Mouse (Mus musculus) megakaryocyte progenitor cell, adult 5-6 weeks (primary cell): ENCODE results near the gene Echs1. TPM values are rescaled to one million over a fixed set of nuclear protein-coding genes. Genes with fewer than 3 reads are reported as not detected.
A peak's percentile ranks its signal among the peaks of the same experiment; 100 is the strongest.

ENCODE experiments used
- ATAC-seq: replicated peaks from 2 replicates; pipeline ENCODE4 v1.8.0; 2016; ENCODE audit warnings: mild to moderate bottlenecking, moderate TSS enrichment, inconsistent platforms; ENCODE audit not compliant: poor library complexity
- total RNA-seq, 2 experiments: library from RNA; stranded (forward) in 1 of 2; stranded (reverse) in 1 of 2; fragments of 157-497, 149-512 nt in 1 of 2; fragments of 200-1000 nt in 1 of 2; gene quantifications; 2 replicates each; pipeline versions ENCODE4 v1.2.3 to v1.2.4; 2015 to 2017

Echs1 gene
- total RNA-seq, 2 experiments from 2014 or later: 108 to 147 TPM

DNA sequence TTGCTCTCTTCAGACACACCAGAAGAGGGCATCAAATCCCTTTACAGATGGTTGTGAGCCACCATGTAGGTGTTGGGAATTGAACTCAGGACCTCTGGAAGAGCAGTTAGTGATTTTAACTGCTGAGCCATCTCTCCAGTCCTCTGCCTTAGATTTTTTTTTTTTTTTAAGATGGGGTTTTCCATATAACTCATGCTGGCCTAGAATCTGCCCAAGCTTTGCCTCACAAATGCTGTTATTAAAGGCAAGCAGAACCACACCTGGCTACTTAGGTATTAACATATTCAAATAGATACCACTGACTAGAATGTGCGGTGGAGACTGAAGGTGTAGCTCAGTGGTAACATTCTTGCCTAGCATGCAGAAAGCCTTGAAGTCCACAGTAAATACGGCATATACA, 4.2 kb upstream of the Echs1 start:
- ATAC-seq: no peak

DNA sequence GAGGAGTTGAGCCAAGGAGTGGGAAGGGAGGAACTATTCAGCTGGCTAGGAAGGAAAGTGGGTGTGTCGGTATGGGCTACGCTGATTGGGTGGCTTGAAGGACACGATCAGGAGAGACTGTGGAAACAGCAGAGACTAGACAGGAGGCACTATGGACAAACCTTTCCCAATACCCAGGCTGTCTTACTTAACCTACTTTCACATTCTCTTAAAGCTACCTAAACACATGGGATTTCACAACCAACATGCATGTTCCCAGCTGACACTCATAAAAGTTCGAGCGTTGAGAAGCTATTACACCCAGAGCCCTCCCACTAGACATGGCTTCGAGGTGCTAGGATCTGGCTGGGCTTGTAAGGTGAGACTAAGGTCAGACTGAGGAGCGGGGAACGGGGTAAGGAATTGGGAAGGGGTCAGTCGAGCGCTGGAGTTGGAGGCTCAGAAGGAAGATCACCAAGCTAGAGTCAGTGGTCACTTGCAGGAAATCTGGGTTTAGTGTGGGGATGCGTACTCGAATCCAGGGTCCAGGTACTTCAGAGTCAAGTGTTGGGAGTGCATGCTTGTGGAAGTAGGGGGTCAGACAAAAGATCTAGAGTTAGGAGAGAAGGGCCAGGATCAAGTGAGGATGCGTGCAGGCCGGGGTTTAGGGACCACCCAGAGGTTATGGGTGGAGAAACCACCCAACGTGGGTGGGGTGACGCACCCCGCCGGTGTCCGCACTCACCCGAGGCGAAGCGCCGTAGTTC, 520 bp downstream of the Echs1 start, which contains the start of gene Paox:
Gene Paox (plus strand): TSS at position 217 of the 746 bp plus-strand sequence.
- peak; percentile 82 for ATAC-seq

DNA sequence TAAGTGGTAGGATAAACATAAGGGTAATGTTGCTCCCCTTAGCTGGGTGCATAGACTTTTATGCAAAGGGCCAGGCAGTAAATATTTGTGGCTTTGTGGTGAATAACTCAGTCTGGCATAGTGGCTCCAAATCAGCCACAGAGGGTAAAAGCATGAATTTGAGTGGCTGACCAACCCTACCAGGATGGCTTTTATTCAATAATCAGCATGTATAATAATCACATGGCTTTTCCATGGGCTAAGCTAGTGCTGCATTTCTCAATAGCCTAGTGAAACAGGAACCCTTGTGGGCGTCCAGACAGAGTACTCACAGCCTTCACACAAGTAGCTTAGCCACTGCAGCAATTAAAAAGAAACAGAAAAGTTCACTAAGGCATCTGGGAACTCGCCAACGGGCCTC, 4.3 kb downstream of the Echs1 start:
- no peak for ATAC-seq

DNA sequence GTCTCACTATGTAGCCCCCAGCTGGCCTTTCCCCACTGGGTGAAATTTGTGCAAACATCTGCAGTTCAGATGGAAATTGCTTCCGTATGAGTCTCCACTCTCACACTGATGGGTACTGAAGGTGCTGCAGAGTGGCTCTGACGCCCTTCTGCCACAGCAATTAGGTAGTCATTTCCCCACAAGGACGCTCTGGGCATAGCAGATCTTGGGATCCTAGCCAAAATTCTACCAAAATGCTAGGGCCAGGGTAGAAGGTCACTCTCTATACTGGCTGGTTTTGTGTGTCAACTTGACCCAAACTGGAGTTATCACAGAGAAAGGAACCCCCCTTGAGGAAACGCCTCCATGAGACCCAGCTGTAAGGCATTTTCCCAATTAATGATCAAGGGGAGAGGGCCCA, 12.3 kb downstream of the Echs1 start:
- ATAC-seq: no peak

DNA sequence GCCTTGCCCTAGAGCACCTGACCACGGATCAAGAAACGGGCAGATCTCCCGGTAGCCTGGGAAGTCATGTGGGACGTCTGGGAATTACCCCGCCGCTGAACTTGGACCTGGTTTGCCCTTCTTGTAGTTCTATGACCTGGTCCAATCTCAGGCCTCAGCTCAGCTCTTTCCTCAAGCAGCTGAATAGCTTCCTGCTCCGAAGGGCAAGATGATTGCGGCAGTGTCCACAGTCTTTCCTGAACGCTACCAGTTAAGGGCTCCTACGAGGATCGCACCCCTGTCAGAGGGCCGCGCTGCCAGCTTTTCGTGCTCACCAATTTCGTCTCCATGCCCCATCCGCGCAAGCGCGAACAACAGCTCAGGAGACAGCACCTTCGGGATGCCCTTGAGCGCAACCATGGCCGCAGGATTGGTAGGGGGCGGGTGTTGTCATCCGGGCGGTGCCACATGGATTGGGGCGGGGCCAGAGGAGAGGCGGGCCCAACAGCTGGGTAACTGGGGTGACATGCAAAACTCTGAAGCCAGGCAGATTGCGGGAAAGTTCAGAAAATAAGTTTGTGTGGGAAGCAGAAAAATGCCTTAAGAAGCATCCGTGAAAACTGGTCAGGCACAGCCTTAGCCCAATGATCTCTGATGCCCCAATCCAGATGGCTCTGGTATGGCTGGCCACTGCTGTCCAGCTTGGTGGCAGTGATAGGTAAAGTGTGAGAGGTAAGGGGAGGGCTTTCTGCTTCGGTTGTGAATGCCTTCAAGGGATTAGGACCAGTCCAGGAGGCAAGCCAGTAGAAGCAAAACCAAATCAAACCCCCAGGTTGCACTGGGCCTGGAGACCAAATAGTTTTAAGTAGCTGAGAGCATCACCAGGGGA, 14.0 kb downstream of the Echs1 start, which contains the start of gene Fuom:
Gene Fuom (minus strand): TSS at position 449 of the 868 bp plus-strand sequence.
- peak; percentile 99 for ATAC-seq

DNA sequence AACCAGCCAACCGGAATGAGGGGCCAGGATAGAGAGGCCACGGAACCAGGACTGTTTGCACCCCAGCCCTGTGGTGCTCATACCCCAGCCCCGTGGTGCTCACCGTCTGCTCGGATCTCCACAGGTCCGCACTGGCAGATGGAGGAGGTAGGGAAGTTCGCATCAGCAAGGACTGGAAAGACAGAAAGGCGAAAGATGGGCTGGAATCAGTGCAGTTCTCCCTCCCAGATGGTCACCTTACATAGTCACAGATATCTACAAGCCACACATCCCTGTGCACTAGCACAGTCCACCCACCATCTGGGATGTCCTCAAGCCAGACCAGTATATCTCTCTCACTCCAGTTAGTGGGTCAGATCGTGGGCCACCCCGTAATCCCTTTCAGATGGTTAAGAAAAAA, 14.8 kb downstream of the Echs1 start:
- no peak for ATAC-seq

DNA sequence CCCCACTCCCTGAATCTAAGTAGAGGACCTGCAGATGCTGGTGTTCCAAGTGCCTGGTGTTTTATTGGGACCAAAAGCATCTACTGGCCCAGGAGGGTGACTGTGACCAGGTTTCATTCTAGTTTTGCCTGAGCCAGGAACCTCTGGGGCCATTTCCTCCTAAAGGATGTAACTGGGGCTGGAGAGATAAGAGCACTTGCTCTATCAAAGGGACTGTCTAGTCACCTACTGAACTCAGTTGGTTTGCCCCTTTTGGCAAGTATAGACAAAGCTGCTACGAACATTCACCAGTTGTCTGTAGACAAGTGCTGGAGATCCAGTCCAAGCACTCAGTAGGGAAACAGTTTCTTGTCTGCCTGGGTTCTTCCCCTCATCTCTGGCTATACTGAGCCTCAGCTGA, 17.8 kb downstream of the Echs1 start:
- ATAC-seq: no peak

DNA sequence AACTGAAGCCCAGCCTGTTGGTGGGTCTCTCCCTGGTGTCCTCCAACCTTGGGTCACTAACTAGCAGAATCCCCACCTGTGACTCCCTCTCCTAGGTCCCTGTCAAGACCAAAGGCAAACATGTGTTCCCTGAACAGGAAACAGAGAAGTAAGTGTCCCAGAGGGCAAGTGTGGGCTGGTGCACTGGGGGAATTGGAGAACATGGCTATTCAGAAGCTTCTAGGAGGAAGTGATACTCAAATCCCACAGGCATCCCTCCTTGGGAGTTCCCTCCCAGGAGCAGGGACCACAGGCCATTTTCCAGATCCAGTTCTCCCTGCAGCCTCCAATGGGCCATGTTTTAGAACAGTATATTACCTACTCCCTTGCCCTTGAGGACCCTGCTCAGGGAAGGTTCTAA, 20.2 kb downstream of the Echs1 start:
- ATAC-seq: peak; percentile 40

DNA sequence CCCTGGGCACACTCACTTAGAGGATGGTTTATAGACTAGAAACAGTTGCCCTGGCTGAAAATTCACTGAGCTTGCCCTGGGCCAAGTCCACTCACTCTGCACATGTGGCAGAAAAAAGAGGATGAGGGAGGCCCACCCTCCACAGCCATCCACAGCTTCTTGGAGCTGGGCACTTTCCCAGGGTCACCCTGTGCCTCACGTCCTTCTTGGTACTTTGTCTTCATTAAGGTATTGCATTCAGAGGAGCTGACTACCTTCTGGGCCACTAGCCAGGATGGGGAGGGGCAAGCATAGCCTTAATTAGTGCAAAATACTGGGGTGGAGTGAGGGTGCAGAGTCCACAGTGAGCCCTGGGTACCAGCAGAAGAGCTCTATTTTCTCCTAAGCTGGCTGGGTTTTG, 20.7 kb downstream of the Echs1 start:
- no peak for ATAC-seq

DNA sequence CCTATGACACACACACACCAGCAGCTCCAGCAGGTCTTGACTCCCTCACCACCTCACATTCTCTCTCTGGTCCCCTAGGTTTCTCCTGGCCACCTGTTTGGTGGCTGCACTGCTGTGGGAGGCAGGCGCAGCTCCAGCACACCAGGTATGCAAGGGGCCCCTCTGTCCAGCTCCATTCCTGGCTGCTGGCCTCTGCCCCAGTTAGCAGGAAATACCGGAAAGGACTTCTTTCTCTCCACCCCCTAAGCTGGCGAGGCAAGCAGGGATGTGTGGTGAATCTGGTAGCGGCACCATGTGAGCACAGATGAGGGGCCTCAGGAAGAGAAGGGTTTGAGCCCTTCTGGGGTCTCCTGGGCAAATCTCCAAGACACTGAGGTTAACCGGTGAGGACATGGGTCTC, 21.3 kb downstream of the Echs1 start:
- no peak for ATAC-seq

DNA sequence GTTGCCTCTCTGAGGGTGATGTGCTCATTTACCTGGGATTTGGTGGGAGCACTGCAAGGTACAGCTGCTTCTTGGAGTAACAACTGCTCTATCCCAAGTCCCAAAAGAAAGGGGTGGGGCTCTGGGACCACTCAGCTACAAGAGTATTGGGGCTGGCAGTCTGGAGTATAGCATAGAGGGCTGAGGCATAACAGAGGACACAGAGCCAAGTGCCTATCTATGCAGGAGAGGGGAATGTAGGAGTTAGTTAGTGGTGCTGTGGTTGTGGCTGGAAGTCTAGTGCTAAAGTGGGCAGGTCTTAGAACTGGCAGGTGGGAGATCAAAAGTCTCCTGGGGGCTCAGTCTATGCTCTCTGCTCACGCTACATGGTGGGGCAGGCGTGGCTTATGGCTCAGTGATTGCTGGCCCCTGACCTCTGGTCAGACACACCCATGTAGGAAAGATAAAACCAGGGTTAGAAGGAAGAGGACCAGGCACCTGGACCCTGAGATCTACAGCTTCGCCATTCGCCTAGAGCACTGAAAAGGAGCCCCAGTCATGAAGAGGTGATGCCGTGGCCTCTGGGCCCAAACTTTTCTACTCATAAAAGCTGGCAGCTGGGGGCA, 23.2 kb downstream of the Echs1 start, which contains the start of gene Prap1:
Gene Prap1 (plus strand): TSS at position 472 of the 605 bp plus-strand sequence.
- no peak for ATAC-seq

DNA sequence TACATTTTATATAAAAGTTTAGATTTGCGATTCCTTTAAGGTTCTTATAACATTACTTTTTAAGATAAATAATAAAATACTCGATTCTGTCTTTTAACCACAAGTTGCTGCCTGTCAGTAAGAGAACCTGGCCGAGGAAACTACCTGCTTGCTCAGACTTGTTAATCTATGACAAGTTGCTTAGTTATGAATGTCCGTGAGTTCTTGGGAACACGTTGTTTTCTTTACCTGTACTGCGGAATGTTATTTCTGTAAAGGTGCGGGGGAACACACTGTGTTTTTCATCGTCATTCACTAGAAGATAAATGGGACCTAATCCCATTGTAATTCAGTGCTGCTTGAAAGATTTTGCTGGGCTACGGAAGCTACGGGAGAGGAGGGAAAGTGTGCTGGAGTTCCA, 25.7 kb downstream of the Echs1 start:
- ATAC-seq: no peak

DNA sequence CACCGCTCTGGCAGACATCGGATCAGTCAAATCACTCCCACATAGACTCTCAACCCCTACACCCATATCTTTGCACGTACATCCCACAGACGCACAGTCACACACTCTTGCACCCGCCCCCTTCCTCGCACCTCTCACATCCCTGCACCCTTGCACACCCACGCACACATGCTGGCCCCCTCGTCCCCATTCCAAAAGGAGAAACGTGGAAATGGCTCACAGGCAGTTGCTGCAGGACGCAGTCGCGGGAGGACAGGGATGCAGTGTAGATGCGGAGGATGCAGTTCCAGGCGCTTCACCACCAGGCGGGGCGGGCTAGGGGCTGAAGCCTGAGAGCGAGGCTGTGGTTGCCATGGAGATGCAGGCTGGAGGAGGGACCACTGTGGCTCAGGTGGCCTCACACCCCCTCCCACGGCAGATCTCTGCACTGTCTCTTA, 34.0 kb downstream of the Echs1 start, which contains the start of gene Caly:
Gene Caly (minus strand): TSS at position 307 of the 437 bp plus-strand sequence.
- ATAC-seq: peak; percentile 70

DNA sequence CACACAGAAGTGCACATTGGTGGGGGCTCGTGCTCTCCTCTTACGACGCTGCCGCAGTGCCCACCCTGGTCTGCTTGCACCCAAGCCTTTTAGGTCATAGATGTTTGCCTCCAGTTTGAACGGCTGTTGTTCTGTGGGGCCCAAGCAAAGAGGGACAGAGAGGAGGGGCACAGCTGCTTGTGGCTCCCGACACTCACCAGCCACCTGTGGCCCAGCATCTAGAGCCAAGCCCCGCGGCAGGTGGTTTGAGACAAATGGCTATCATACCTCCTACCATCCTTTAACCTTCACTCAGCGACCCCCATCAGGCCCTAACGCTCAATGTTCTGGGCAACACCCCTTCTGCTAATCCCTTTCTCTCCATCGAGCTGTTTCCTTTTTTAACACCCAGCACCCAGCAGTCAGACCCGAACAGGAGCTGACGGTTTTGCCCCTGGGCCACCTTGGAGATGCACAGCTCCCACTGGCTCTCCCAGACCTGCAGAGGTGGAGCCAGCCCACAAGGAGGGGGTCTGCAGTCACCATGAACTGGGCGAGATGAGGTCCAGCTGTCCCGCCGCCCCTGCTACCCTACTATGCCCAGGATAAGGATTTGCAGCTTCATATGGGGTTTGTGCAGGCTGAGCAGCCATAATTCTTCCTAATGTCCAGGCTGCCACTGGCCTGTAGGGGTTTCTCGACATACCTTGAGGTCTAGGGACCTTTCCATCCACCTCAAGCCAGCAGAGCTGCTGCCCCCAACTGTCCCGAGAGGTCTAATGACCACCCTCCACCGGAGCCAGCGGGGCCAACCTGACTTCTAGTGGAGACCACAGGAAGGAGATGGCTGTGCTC, 34.7 kb downstream of the Echs1 start:
- no peak for ATAC-seq

DNA sequence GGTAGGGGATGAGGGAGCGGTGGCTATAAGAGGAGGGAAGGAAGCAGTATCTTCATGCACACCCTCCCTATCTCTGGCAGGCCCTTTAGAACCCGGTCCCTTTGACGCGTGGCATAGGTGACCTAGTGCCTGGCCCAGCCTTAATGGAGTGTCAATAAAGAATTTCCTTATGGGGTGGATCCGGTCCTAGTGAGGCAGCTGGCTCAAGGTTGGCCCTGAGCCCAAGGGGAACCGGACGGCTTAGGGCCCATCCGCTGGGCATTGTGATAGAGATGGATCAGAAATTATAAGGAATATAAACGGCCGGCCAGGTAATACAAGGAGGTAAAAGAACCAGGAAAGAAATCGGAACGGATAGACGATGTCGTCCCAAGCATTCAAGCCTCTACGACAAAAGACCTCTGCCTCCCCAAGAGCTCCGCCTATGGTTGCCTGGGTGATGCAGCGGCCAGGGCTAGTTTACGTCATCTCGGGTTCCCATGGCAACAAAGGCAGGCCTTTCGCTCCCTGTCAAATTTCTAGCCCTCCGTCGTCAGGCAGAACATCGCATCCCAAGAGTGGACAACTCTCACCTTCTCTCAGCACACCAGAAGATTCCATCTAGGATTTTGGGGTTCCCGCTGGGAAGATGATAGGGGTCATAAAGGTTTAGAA, 35.6 kb downstream of the Echs1 start:
- ATAC-seq: peak; percentile 48

DNA sequence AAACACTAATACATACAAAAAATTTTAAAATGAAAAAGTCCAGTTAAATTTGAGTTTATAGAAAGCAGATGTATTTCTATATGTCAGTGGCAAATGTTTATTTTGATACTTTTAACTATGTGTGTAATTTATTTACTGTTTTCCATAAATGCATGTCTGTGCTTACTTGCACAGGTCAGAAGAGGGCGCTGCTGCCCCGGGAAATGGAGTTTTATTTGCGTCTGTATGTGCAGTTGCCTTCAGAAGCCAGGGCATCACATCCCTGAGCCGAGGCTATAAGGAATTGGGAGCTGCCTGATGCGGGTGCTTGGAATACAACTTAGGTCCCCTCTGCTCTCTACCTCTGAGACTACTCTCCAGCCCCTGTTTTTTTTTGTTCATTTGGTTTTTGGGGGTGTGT, 37.6 kb downstream of the Echs1 start:
- ATAC-seq: peak; percentile 67

DNA sequence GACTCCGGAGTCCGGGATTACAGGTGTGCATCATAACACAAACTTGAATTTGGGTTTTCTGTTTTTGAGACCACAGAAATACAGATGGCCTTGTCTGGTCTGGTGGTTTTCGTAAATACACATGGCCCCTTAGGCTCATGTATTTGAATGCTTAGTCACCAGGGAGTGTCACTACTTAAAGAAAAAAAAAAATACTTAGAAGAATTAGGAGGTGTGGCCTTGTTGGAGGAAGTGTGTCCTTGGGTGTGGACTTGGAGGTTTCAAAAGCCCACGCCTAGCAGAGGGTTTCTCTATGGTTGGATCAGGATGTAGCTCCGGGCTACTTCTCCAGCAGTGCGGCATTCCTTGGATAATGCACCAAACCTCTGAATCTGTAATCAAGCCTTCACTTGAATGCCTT, 38.6 kb downstream of the Echs1 start:
- peak; percentile 21; the same call in 1 of the 2 replicates for ATAC-seq

DNA sequence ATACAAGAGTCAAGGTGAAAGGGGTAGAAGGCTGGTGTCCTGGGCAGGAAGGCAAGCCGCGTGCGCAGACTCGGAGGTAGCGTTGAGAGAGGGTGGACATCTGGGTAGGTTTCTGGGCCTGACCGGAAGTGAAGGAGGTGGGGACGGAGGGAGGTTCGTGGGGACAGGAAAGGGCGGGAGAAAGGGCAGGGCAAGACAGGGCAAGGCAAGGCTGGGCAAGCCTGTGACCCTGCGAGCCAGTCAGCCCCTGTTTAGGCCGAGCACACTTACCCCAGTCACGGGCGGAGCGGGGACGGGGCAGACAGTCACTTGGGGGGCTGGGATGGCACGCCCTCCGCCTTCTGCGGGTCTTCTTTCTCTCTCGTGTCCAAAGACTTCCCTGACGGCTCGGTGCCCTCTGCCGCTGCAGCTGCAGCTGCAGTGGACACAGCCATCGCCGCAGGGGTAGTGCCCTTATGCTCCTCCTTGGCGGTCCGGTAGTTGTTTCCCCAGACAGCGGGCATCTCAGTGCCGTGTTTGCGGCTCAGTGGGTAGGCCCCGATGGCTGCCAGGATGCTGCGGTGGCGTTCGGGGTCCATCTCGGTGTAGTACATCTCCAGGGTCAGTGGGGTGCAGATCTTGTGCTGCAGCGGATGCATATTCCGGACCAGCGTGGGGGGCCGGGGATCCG, 46.1 kb downstream of the Echs1 start:
- peak; percentile 14; the same call in 1 of the 2 replicates for ATAC-seq

DNA sequence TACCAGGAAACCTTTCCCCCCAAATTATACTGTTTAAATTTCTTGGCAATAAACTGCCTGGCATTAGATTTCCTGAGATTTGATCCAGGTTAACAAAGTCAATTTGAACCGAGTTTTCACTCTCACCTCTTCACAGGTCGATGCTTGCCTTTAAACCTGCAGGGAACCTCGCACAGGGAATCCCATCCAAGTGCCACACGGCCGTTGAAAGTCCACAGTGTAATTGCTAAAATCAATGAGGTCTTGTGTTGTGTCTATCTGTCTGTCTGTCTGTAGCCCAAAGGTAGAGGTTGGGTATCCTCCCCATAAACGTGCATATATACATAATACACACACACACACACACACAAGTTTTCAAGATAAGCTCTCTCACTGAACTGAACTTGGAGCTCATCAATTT, 48.9 kb downstream of the Echs1 start:
- no peak for ATAC-seq
